Mouse (Mus musculus): ENCODE measurements around the gene Hnrnph3. TPM values are rescaled to one million over a fixed set of nuclear protein-coding genes. Genes with fewer than 3 reads are reported as not detected.
"Not testable (repeated sequence)": the region's sequence is repeated elsewhere in the genome, so short reads cannot be mapped to it uniquely, and the experiment has no call there.

Gene Hnrnph3
- polyA plus RNA-seq (2016; fragmentation: Nextera tagmentation; extraction: Ambion mirVana), result 83.7 and 115 TPM in 2 replicates

DNA sequence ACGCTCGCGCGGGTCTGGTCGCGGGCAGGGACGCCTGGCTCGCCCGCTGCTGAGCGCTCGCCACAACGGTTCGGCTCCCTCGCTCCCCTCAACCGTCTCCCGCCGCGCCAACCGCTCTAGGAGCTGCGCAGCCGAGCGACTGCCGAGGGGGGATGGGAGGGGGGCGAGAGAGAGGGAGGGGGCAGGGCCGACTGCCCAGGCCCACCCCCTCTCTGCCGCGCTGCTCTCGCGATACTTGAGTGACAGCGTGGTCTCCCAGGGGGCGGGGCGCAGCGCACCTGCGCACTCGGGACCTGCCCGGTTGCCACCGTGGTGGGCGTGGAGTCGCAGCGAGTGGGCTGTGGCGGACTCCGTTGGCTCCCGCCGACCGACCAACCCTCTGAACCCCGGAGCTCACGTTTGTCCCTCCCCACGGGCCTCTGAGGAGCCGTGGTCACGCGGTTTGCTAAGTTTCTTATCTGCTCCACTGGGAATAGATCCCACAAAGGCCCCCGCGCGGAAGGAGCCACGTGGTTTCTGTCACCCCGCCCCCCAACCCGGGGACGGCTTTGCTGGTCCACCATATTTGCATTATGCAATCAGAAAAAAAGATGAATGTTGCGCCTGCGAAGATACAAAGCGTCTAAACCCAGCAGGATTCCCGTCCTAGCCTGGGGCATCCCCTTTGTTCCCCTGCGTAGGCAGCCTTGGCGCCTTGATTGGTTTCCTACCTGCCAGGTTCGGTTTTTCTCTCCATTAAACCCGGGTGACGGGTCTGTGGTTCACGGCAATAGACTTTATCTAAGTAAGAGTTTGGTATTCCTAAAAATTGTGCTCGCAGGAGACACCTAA is at the start of gene Hnrnph3, which contains the start of gene Pbld2:
TSS of gene Hnrnph3 (minus strand) at position 469 of the 831 bp plus-strand sequence.
TSS of gene Pbld2 (plus strand) at position 567 of the 831 bp plus-strand sequence.
- under 1% methylated on average over 65 of the region's 69 CpGs for WGBS

GRCm38 (mm10) chr10:63065988-63066387 is 42.0 kb upstream of the Hnrnph3 start:
- Histone ChIP-seq H3K4me1 (no peaks in the 10 kb centered on the region), H3K9me3 (no peaks in the 10 kb centered on the region), H3K27ac (no peak overlapping the region), H3K36me3 (no peaks in the 10 kb centered on the region), H3K4me3 (no peak overlapping the region), H3K27me3 (ENCODE audit: insufficient read depth, poor library complexity, severe bottlenecking) (peaks cover 7% of the 10 kb centered on the region; the same call in 1 of the 2 replicates)
- WGBS, result 10% methylated on average over 5 of the region's 5 CpGs
- peak; percentile 86 for DNase-seq (ENCODE audit: low spot score)

More for the DNA sequence above, at the start of gene Hnrnph3, which contains the start of gene Pbld2:
- H3K4me1 ChIP-seq, result peaks cover 14% of the 10 kb centered on the region
- no peaks in the 10 kb centered on the region for H3K36me3 ChIP-seq
- DNase-seq (ENCODE audit: low spot score), result peak; percentile 99
- H3K9me3 ChIP-seq, result no peaks in the 10 kb centered on the region
- H3K27me3 ChIP-seq (ENCODE audit: insufficient read depth, poor library complexity, severe bottlenecking), result no peaks in the 10 kb centered on the region
- peak within 1 kb of the TSS; percentile 100 for H3K27ac ChIP-seq
- H3K4me3 ChIP-seq, result peak within 1 kb of the TSS; percentile 89

DNA sequence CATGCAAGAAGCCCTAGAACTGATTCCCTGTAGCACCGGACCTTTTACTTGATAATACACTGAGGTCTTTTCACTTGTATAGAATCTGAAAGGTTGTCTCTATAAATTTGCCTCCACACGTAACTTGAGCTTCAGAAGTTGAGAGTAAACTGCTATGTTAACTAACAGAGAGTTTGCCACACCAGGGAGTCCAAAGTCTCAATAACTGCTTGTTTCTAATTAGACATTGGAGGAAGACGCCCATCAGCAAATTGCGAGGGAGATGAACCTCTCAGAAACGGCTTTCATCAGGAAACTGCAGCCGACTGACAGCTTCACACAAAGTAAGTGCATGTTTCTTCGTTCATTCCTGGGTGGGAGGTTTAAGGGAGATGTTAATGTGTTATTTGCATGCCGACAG is 41.5 kb upstream of the Hnrnph3 start:
- Histone ChIP-seq H3K27me3 (ENCODE audit: insufficient read depth, poor library complexity, severe bottlenecking) (peaks cover 7% of the 10 kb centered on the region; the same call in 1 of the 2 replicates), H3K4me1 (no peaks in the 10 kb centered on the region), H3K9me3 (no peaks in the 10 kb centered on the region), H3K27ac (no peak overlapping the region), H3K4me3 (no peak overlapping the region), H3K36me3 (no peaks in the 10 kb centered on the region)
- WGBS, result 67% methylated on average over 8 of the region's 8 CpGs
- no peak for DNase-seq (ENCODE audit: low spot score)

DNA sequence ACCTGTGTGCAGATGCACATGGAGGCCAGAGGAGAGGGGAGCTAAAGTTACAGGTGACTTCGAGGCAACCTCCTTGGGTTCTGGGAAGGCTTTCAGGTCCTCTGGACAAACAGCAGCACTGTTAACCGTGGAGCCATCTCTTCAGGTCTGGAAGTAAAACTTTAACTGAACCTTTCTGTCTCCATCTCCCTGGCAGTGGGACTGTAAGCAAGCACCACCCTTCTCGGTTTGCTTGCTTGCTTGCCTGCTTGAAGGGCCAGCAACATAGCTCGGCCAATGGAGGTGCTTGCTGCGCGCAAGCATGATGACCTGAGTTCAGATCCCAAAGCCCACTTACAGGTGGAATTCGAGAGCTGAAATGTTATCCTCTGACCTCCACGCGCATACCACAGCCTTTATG is 40.5 kb upstream of the Hnrnph3 start:
- H3K4me3 ChIP-seq, result no peak overlapping the region
- peaks cover 7% of the 10 kb centered on the region; the same call in 1 of the 2 replicates for H3K27me3 ChIP-seq (ENCODE audit: insufficient read depth, poor library complexity, severe bottlenecking)
- no peak overlapping the region for H3K27ac ChIP-seq
- no peaks in the 10 kb centered on the region for H3K9me3 ChIP-seq
- WGBS, result 76% methylated on average over 9 of the region's 9 CpGs
- no peak for DNase-seq (ENCODE audit: low spot score)
- no peaks in the 10 kb centered on the region for H3K4me1 ChIP-seq
- H3K36me3 ChIP-seq, result no peaks in the 10 kb centered on the region

DNA sequence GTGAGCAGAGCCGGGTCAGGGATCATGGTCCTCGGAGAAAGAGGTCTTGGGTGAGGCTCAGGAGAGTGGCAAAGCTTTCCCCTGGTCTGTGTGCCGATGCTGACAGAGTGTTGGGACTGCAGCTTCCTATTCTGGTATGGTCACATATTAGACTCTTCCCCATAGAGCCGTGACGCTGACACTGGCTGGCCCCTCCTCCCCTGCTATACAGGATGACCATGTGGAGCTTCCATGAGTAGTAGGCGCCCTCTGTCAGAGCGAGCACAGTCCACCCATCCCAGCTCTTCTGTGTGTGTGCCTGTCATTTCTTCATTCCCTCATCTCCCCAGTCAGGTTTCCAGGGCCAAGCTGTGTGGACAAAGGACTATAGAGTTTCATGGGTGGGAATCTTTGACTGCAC is 39.3 kb upstream of the Hnrnph3 start:
- Histone ChIP-seq H3K36me3 (no peaks in the 10 kb centered on the region), H3K9me3 (no peaks in the 10 kb centered on the region), H3K27ac (no peak overlapping the region), H3K27me3 (ENCODE audit: insufficient read depth, poor library complexity, severe bottlenecking) (peaks cover 11% of the 10 kb centered on the region; the same call in 1 of the 2 replicates), H3K4me3 (no peak overlapping the region), H3K4me1 (no peaks in the 10 kb centered on the region)
- WGBS, result 74% methylated on average over 7 of the region's 7 CpGs
- no peak for DNase-seq (ENCODE audit: low spot score)

- H3K9me3 ChIP-seq, result no peaks in the 10 kb centered on the region
- H3K27me3 ChIP-seq (ENCODE audit: insufficient read depth, poor library complexity, severe bottlenecking), result peaks cover 16% of the 10 kb centered on the region; the same call in 1 of the 2 replicates
- DNase-seq (ENCODE audit: low spot score), result no peak
- H3K36me3 ChIP-seq, result no peaks in the 10 kb centered on the region
- peaks cover under 1% of the 10 kb centered on the region; the same call in 1 of the 2 replicates for H3K4me1 ChIP-seq
- H3K27ac ChIP-seq, result no peak overlapping the region
- no peak overlapping the region for H3K4me3 ChIP-seq
- WGBS, result 87% methylated on average over 5 of the region's 5 CpGs
Measured at GRCm38 (mm10) chr10:63062696-63063095, 38.7 kb upstream of the Hnrnph3 start.

- 73% methylated on average over 12 of the region's 12 CpGs for WGBS
Measured at GRCm38 (mm10) chr10:63061266-63061665, 37.2 kb upstream of the Hnrnph3 start.

GRCm38 (mm10) chr10:63060406-63060805 is 36.4 kb upstream of the Hnrnph3 start:
- DNase-seq (ENCODE audit: low spot score), result no peak
- no peak overlapping the region for H3K27ac ChIP-seq

More at GRCm38 (mm10) chr10:63061266-63061665, 37.2 kb upstream of the Hnrnph3 start:
- Histone ChIP-seq H3K27me3 (ENCODE audit: insufficient read depth, poor library complexity, severe bottlenecking) (peaks cover 21% of the 10 kb centered on the region), H3K9me3 (no peaks in the 10 kb centered on the region), H3K36me3 (no peaks in the 10 kb centered on the region), H3K4me1 (peaks cover 11% of the 10 kb centered on the region), H3K27ac (no peak overlapping the region), H3K4me3 (no peak overlapping the region)
- DNase-seq (ENCODE audit: low spot score), result no peak

GRCm38 (mm10) chr10:63059862-63060261 is 35.8 kb upstream of the Hnrnph3 start, which contains the start of gene Pbld1:
TSS of gene Pbld1 (plus strand) at chr10:63060162.
- WGBS, result 85% methylated on average over 2 of the region's 2 CpGs
- Histone ChIP-seq H3K27me3 (ENCODE audit: insufficient read depth, poor library complexity, severe bottlenecking) (peaks cover 21% of the 10 kb centered on the region), H3K4me3 (no peak within 1 kb of the TSS), H3K36me3 (no peaks in the 10 kb centered on the region), H3K9me3 (no peaks in the 10 kb centered on the region), H3K4me1 (peaks cover 11% of the 10 kb centered on the region), H3K27ac (no peak within 1 kb of the TSS)
- no peak for DNase-seq (ENCODE audit: low spot score)

More at GRCm38 (mm10) chr10:63060406-63060805, 36.4 kb upstream of the Hnrnph3 start:
- H3K4me1 ChIP-seq, result peaks cover 11% of the 10 kb centered on the region
- no peaks in the 10 kb centered on the region for H3K36me3 ChIP-seq
- H3K9me3 ChIP-seq, result no peaks in the 10 kb centered on the region
- H3K4me3 ChIP-seq, result no peak overlapping the region
- 64% methylated on average over 11 of the region's 11 CpGs for whole genome bisulfite sequencing
- peaks cover 21% of the 10 kb centered on the region for H3K27me3 ChIP-seq (ENCODE audit: insufficient read depth, poor library complexity, severe bottlenecking)

- WGBS, result 31% methylated on average over 24 of the region's 24 CpGs
- Histone ChIP-seq H3K4me1 (peaks cover 22% of the 10 kb centered on the region), H3K9me3 (no peaks in the 10 kb centered on the region), H3K36me3 (no peaks in the 10 kb centered on the region), H3K27me3 (ENCODE audit: insufficient read depth, poor library complexity, severe bottlenecking) (peaks cover 20% of the 10 kb centered on the region), H3K27ac (no peak overlapping the region), H3K4me3 (peak overlapping the region; percentile 36)
- DNase-seq (ENCODE audit: low spot score), result peak; percentile 82
Measured at GRCm38 (mm10) chr10:63056966-63057750, 33.1 kb upstream of the Hnrnph3 start.

DNA sequence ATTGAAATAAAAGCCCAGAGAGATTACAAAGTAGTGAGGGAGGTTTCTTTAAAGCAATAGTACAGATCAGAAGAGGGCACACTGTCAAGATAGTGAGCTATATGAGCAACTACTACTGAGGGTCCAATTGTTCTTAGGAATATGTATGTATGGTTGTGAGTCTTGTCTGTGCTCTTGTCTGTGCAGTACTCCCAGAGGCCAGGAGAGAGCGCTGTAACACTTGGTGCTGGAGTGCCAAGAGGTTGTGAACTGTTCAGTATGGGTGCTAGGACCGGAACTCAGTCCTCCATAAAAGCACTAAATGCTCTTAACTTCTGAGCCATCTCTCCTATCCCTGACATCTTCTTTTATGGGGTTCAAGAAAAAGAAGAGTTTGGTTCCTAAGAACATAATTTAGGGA is 30.6 kb upstream of the Hnrnph3 start:
- Histone ChIP-seq H3K9me3 (no peaks in the 10 kb centered on the region), H3K27me3 (ENCODE audit: insufficient read depth, poor library complexity, severe bottlenecking) (peaks cover 13% of the 10 kb centered on the region), H3K27ac (no peak overlapping the region), H3K36me3 (no peaks in the 10 kb centered on the region), H3K4me3 (no peak overlapping the region), H3K4me1 (peaks cover 22% of the 10 kb centered on the region)
- WGBS, result 68% methylated on average over 2 of the region's 2 CpGs
- DNase-seq (ENCODE audit: low spot score), result no peak

- H3K27ac ChIP-seq; H3K4me3 ChIP-seq; H3K36me3 ChIP-seq; H3K9me3 ChIP-seq; DNase-seq (ENCODE audit: low spot score): not testable (repeated sequence)
- 78% methylated on average over 6 of the region's 6 CpGs for WGBS
- Histone ChIP-seq H3K27me3 (ENCODE audit: insufficient read depth, poor library complexity, severe bottlenecking) (peaks cover 13% of the 10 kb centered on the region), H3K4me1 (peaks cover 22% of the 10 kb centered on the region)
Measured at GRCm38 (mm10) chr10:63054071-63054470, 30.1 kb upstream of the Hnrnph3 start.
